Mouse (Mus musculus) cerebellum, adult 2 months (tissue): Measurements from ENCODE around the gene Snrpn. TPM values are rescaled to one million over a fixed set of nuclear protein-coding genes. Genes with fewer than 3 reads are reported as not detected.

ENCODE experiments used
- DNase-seq, 2 experiments: peaks; one replicate each; pipeline ENCODE4 v3.0.0; 2021
- H3K27ac ChIP-seq: fragments of 200-500 bp; 2 replicates; pipeline ENCODE4 v1.5.1; 2012; ENCODE audit warnings: low read length, control low read depth, inconsistent platforms; ENCODE audit not compliant: insufficient read depth
- H3K27me3 ChIP-seq: fragments of 200-500 bp; 2 replicates; pipeline ENCODE4 v1.6.1; 2012; ENCODE audit warnings: inconsistent platforms, mild to moderate bottlenecking, low read length, moderate library complexity; ENCODE audit not compliant: control insufficient read depth, insufficient read depth
- H3K4me1 ChIP-seq: fragments of 200-500 bp; 2 replicates; pipeline ENCODE4 v1.6.1; 2011; ENCODE audit warnings: low read length; ENCODE audit not compliant: control insufficient read depth, insufficient read depth
- H3K4me3 ChIP-seq: fragments of 200-500 bp; replicated peaks from 2 replicates; pipeline ENCODE3; 2011; ENCODE audit warnings: mild to moderate bottlenecking, low read depth, low read length, control low read depth; ENCODE audit not compliant: insufficient read depth
- CTCF ChIP-seq: fragments of 200-500 bp; IDR thresholded peaks from 2 replicates; pipeline ENCODE4 v1.5.1; 2011; ENCODE audit warnings: low read depth, mild to moderate bottlenecking, control low read depth, low read length, moderate library complexity, borderline replicate concordance; ENCODE audit not compliant: insufficient read depth
- POLR2A ChIP-seq: fragments of 200-500 bp; IDR thresholded peaks from 2 replicates; pipeline ENCODE4 v1.6.1; 2011; ENCODE audit warnings: low read length, control low read depth, borderline replicate concordance; ENCODE audit not compliant: insufficient read depth
- WGBS: fragments of 180-500 bp; shearing (Covaris S2); methylation state at CpG from one replicate; pipeline ENCODE4 v1.1.7; 2018; 5-methylcytosine and 5-hydroxymethylcytosine counted together
- polyA plus RNA-seq: library from polyadenylated mRNA; depleted of rRNA; stranded (reverse); fragments of >200 nt; gene quantifications from 2 replicates; pipeline ENCODE4 v1.2.3, GENCODE M21; 2012

Gene Snrpn
- polyA plus RNA-seq, 1 experiment = 1,030 TPM

GRCm38 (mm10) chr7:60047481-60048201 lies 92.4 kb downstream of the Snrpn start:
- no peak overlapping the region for H3K27ac ChIP-seq
- WGBS = 71% methylated on average over 6 of the region's 6 CpGs
- H3K4me1 ChIP-seq = no peaks in the 10 kb centered on the region
- no peak for TF ChIP-seq CTCF
- no peaks in the 10 kb centered on the region for H3K27me3 ChIP-seq
- H3K4me3 ChIP-seq = peak overlapping the region; percentile 15
- DNase-seq = peak; percentile 78 to 83

GRCm38 (mm10) chr7:60013186-60013585 lies 126.8 kb downstream of the Snrpn start:
- Histone ChIP-seq H3K27ac (no peak overlapping the region), H3K4me1 (no peaks in the 10 kb centered on the region), H3K4me3 (no peak overlapping the region), H3K27me3 (no peaks in the 10 kb centered on the region)
- TF ChIP-seq POLR2A (no peak), CTCF (no peak)
- 68% methylated on average over 3 of the region's 3 CpGs for WGBS
- DNase-seq = no peak

GRCm38 (mm10) chr7:60007727-60008360 lies 132.2 kb downstream of the Snrpn start:
- DNase-seq = no peak
- WGBS = 27% methylated on average over 3 of the region's 3 CpGs
- H3K4me1 ChIP-seq = no peaks in the 10 kb centered on the region
- H3K27me3 ChIP-seq = no peaks in the 10 kb centered on the region
- no peak overlapping the region for H3K4me3 ChIP-seq
- H3K27ac ChIP-seq = no peak overlapping the region
- no peak for TF ChIP-seq POLR2A
- TF ChIP-seq CTCF = 0 out of 2 replicates have a peak, but pooled peaks have one; percentile 17

- no peak overlapping the region for H3K27ac ChIP-seq
- no peaks in the 10 kb centered on the region for H3K27me3 ChIP-seq
- TF ChIP-seq POLR2A (no peak), CTCF (no peak)
- no peak overlapping the region for H3K4me3 ChIP-seq
- no peak for DNase-seq
- no peaks in the 10 kb centered on the region for H3K4me1 ChIP-seq
- 61% methylated on average over 2 of the region's 2 CpGs for WGBS
Observed at GRCm38 (mm10) chr7:60006262-60006661, 133.8 kb downstream of the Snrpn start.

GRCm38 (mm10) chr7:60004606-60005330 lies 135.3 kb downstream of the Snrpn start, which contains the start of the genes Snurf and Gm38393:
TSS of gene Snurf (minus strand) at chr7:60005049.
TSS of gene Gm38393 (minus strand) at chr7:60005064.
- peak within 1 kb of the TSS; percentile 70 for H3K27ac ChIP-seq
- H3K4me3 ChIP-seq = peak within 1 kb of the TSS; percentile 66
- TF ChIP-seq POLR2A (peak; percentile 95), CTCF (no peak)
- no peaks in the 10 kb centered on the region for H3K27me3 ChIP-seq
- WGBS = 38% methylated on average over 30 of the region's 30 CpGs
- no peaks in the 10 kb centered on the region for H3K4me1 ChIP-seq
- DNase-seq = peak; percentile 92 to 94

GRCm38 (mm10) chr7:60003921-60004605 lies 136.0 kb downstream of the Snrpn start:
- WGBS = 45% methylated on average over 22 of the region's 22 CpGs
- no peaks in the 10 kb centered on the region for H3K27me3 ChIP-seq
- peak overlapping the region; percentile 66 for H3K4me3 ChIP-seq
- H3K27ac ChIP-seq = peak overlapping the region; percentile 70
- DNase-seq = peak; percentile 52 to 59
- no peak for TF ChIP-seq CTCF
- TF ChIP-seq POLR2A = no peak
- H3K4me1 ChIP-seq = no peaks in the 10 kb centered on the region

- WGBS = 42% methylated on average over 12 of the region's 12 CpGs
- no peaks in the 10 kb centered on the region for H3K4me1 ChIP-seq
- H3K4me3 ChIP-seq = peak overlapping the region; percentile 66
- no peak for TF ChIP-seq CTCF
- TF ChIP-seq POLR2A = no peak
- 0 out of 2 replicates have a peak overlapping the region, but pooled peaks have one; percentile 70 for H3K27ac ChIP-seq
- H3K27me3 ChIP-seq = no peaks in the 10 kb centered on the region
- peak; percentile 48 to 59 for DNase-seq
Observed at GRCm38 (mm10) chr7:60003006-60003865, 136.8 kb downstream of the Snrpn start.
